Mouse (Mus musculus): Measurements from ENCODE around the gene Erc1. TPM values are rescaled to one million over a fixed set of nuclear protein-coding genes. Genes with fewer than 3 reads are reported as not detected.

Erc1 gene
- total RNA-seq, 2 experiments from 2014 or later: 37.2 to 38.1 TPM

DNA sequence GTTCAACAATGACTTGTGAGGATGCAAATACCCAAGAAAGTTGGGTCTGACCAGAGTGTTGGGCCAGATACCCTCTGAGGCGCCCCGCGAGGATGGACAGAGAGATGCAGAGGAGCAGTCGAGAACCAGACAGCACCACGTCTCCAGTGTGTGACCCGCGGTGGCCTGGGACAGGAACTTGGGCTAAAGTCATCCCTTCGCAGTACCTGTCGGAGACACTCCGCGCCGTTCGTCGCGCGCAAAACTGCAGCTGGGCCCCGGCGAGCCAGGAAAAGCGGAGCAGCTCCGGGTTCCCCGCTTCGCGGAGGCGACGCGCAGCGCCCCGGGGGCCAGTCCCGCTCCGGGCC is 304.5 kb downstream of the Erc1 start:
- DNase-seq: peak in 1 of 2 experiments; percentile 15
- intact Hi-C loops (cut with DNase I): no loop called here

- no peak for DNase-seq
- intact Hi-C loops (cut with DNase I): no loop called here
Observed at GRCm38 (mm10) chr6:119535867-119536266, 312.1 kb downstream of the Erc1 start.

DNA sequence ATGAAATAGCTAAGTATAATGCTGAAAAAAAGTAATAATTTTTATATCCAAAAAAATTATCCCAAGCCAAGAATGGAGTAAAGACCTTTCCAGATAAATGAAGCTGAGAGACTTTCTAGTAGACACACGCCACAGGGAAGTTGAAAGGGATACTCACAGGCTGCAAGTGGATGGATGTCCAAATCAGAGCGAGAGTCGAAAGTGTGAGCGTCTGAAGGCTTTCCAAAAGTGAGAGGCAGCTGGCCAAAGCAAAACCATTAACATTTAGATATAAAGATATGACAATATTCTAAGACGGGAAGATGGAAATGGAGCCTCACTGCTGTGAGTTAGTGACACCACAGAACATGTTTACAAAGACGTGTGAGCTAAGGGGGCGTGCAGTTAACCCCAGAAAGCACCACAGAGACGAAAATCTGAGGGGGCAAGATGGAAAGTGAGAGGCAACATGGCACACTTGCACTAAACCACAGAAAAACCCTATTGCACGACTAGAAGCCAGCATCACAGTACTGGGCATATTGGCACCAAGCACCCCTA is 314.7 kb downstream of the Erc1 start:
- intact Hi-C loops (cut with DNase I): no loop called here

DNA sequence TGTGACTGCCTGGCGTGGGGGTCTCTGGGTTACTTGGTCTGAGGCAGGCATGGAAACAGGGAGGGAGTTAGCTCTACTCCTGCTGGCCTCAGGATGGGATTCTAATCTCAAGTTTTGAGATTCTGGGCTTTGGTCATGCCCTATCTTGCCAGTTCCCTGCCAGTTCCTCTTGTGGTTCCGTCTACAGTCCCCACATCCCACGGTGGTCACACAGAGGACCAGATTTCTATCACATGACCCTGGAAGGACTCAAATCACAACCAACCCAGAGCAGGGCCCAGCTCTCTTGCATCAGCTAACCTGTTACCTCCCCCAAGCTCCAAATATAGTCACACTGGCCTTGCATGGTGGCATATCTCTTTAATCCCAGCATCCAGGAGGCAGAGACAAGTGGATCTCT is 318.3 kb downstream of the Erc1 start:
- no peak for DNase-seq
- intact Hi-C loops (cut with DNase I): no loop called here

More for the DNA sequence above, 314.7 kb downstream of the Erc1 start:
- no peak for DNase-seq

DNA sequence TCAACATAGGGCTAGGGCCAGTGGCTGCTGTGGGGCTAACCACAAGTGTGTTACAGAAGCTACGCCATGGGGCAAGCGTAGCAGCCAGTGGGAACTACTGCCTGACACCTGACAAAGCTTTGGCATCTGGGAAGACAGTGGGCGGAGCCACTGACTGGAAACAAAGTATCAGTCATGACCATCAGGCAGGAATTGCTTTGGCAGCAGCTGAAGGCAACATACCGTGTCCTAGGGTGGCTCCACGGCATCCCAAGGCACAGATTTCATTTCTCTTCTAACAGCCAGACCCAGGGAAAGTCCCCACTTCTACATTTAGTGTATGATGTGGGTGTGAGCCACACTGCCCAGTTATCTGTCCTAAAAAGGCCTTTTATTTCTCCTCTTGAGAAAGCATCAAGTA is 321.5 kb downstream of the Erc1 start:
- intact Hi-C loops (cut with DNase I): no loop called here
- DNase-seq: no peak

DNA sequence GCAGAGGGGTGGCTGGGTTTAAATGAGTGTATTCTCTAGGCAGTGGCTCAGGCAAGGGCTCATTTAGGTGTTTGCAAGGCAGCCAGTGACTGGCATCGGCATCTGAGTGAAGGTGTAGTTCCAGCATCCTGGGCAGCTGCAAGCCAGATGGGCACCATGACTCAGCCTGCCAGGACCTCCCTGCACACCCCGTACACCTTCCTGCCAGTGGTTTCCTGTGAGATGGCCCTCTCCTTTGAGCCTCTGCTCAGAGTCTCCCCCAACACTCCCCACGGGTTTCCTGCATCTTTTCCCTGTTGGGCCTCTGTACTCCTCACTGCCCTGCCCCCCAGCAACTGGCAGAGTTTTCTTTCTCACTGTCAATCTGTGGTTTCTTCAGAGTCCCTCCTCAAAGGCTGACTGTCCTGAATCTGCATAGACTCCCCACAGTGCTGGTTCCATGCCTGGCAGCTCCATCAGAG is 326.0 kb downstream of the Erc1 start:
- intact Hi-C loops (cut with DNase I): no loop called here
- DNase-seq: no peak

DNA sequence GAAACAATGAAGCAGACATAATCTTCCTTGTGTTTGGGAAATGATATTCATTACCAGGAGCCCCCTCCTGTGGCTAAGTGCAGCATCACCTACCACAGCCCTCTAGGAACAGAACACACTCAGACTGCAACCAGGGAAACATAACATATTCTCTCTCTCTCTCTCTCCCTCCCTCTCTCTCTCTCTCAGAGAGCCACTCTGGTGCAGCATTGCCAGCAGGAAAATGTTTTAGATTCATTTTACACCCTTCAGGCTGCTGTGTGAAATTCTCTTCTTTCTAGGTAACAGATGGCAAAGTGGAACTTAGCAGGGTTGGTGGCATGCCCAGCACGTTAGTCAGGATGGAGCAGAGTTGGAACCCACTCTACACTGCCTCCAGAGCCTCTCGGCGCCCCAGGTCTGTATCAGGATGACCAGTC is 326.5 kb downstream of the Erc1 start:
- intact Hi-C loops (cut with DNase I): no loop called here
- DNase-seq: no peak

Other genes starting within 250 kb of the Erc1 start
- 10 to 100 TPM; 11.1 to 12.8 TPM for gene Rad52, start 54.5 kb upstream of the Erc1 start, total RNA-seq (2021)
- gene Wnk1, start 190.5 kb upstream of the Erc1 start, total RNA-seq (2021): 100 to 1,000 TPM; 336 to 353 TPM
- gene Ninj2, start 245.2 kb upstream of the Erc1 start, total RNA-seq (2021): not detected

Data from heart, postnatal 36 days (tissue).